Comparison of ENCODE assay signal across 9 mouse cellular contexts in the genomic region with DNA sequence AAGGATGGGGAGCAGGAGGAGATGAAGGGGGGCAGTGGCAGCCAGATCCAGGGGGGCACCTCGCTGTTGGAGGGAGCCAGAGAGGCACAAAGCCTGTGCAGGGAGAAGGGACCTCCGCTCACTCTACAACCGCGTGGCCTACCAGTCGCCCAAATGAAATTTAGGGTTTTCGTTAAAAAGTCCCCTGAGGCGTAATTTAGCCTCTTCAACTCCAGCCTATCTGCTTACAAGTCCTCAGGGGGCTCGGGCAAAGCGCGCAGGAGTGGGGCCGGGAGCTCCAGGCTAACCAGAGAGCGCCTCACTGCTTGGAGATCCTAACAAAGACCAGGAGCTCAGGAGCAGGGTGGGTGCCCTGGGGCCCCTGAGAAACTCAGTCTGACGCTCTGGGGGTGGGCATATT. TPM values are rescaled to one million over a fixed set of nuclear protein-coding genes. Genes with fewer than 3 reads are reported as not detected.
DNase-seq lines count a peak whose midpoint lies in the region; ATAC-seq and TF ChIP-seq lines count a peak whose summit lies in the region.
"Had no signal": no experiment of that assay in that cellular context is flagged by ENCODE, and none has a peak within 500 bp of the region (broad histone marks: within the 10 kb centered on the region; RNA-seq: fewer than 3 reads in every experiment).

No protein-coding gene starts in this region.

- H3K9me3 ChIP-seq in heart, postnatal 0 days (replicated peaks; ENCODE audit: control insufficient read depth, low read length), result no peaks in the 10 kb centered on the region
- no peaks in the 10 kb centered on the region for H3K9me3 ChIP-seq in liver, embryonic 15.5 days (replicated peaks)

- peak overlapping the region; percentile 32; the same call in 1 of the 2 replicates for H3K27ac ChIP-seq in left cerebral cortex, adult 2 months
- H3K27ac ChIP-seq in cortical plate, adult 2 months (ENCODE audit: insufficient read depth, low read length), result no peak overlapping the region
- H3K27ac ChIP-seq in heart, postnatal 0 days (ENCODE audit: low read depth), result peak overlapping the region; percentile 74
- H3K27ac ChIP-seq in liver, embryonic 15.5 days (replicated peaks), result no peak overlapping the region

- H3K9ac ChIP-seq in heart, postnatal 0 days (replicated peaks; ENCODE audit: low read depth, low read length), result no peak overlapping the region
- H3K9ac ChIP-seq in liver, embryonic 15.5 days, result peak overlapping the region; percentile 18; the same call in 1 of the 2 replicates

- no peak for TF ChIP-seq EP300 in heart, postnatal 0 days (IDR thresholded peaks at IDR 0.05; ENCODE audit: low read depth)

- H3K4me1 ChIP-seq in cortical plate, adult 2 months (ENCODE audit: control insufficient read depth, insufficient read depth, low read length), result no peaks in the 10 kb centered on the region
- peaks cover 12% of the 10 kb centered on the region for H3K4me1 ChIP-seq in heart, postnatal 0 days (ENCODE audit: control insufficient read depth, insufficient read depth)
- peaks cover 17% of the 10 kb centered on the region for H3K4me1 ChIP-seq in liver, embryonic 15.5 days (replicated peaks)

- H3K4me3 ChIP-seq in left cerebral cortex, adult 2 months, result peak overlapping the region; percentile 53; the same call in 1 of the 2 replicates
- H3K4me3 ChIP-seq in cortical plate, adult 2 months (ENCODE audit: insufficient read depth, low read length), result peak overlapping the region; percentile 23; the same call in 1 of the 2 replicates
- peak overlapping the region; percentile 42; the same call in 1 of the 2 replicates for H3K4me3 ChIP-seq in heart, postnatal 0 days (ENCODE audit: low read depth, low read length)
- peak overlapping the region; percentile 46; the same call in 1 of the 2 replicates for H3K4me3 ChIP-seq in liver, embryonic 15.5 days (replicated peaks)

- ATAC-seq in heart, postnatal 0 days (ENCODE audit: insufficient read depth, low read depth), result no peak; the same call in none of the 2 replicates
- ATAC-seq in liver, embryonic 15.5 days (ENCODE audit: insufficient read depth), result no peak

- 27% methylated on average over 13 of the region's 13 CpGs for whole genome bisulfite sequencing in heart, postnatal 0 days
- WGBS in liver, embryonic 15.5 days (ENCODE audit: insufficient replicate concordance), result 20% methylated on average over 13 of the region's 13 CpGs

- DNase-seq in left cerebral cortex, adult 2 months (ENCODE audit: extremely low spot score in 1 of 2, low spot score in 2 of 2), result no peak
- no peak for DNase-seq in left cerebral cortex, adult 11 months (ENCODE audit: low spot score)
- no peak for DNase-seq in heart, postnatal 0 days (ENCODE audit: low spot score)
- DNase-seq in thymus, postnatal 0 days (ENCODE audit: low spot score), result peak; percentile 7
- DNase-seq in gastrocnemius, postnatal 14 days, result no peak
- DNase-seq in gastrocnemius, postnatal 4 days (ENCODE audit: low spot score in 2 of 2), result no peak

- H3K36me3 ChIP-seq in heart, postnatal 0 days (replicated peaks; ENCODE audit: control insufficient read depth, insufficient read depth, low read length), result no peaks in the 10 kb centered on the region
- H3K36me3 ChIP-seq in liver, embryonic 15.5 days (replicated peaks), result no peaks in the 10 kb centered on the region

- TF ChIP-seq POLR2A in cortical plate, adult 2 months (IDR thresholded peaks at IDR 0.05; ENCODE audit: extremely low read depth, insufficient read depth, low read length), result no peak

- H3K4me2 ChIP-seq in heart, postnatal 0 days (ENCODE audit: low read depth, low read length), result peak overlapping the region; percentile 65
- H3K4me2 ChIP-seq in liver, embryonic 15.5 days, result peak overlapping the region; percentile 76

- intact Hi-C loops in left cerebral cortex, adult 2 months (cut with DNase I), result loop anchor here (1.0 to 10.0 kb wide), 7 partner anchors 85 to 541 kb away; no protein-coding TSS in a partner anchor
- intact Hi-C loops in gastrocnemius, postnatal 14 days (cut with DNase I; ENCODE audit: low total_unique reads), result loop anchor here (5.0 kb wide), 1 partner anchor 495 kb away; no protein-coding TSS in a partner anchor

- no peaks in the 10 kb centered on the region for H3K27me3 ChIP-seq in heart, postnatal 0 days (ENCODE audit: control insufficient read depth, insufficient read depth, low read length)
- peaks cover 32% of the 10 kb centered on the region for H3K27me3 ChIP-seq in liver, embryonic 15.5 days

- no peak for TF ChIP-seq CTCF in left cerebral cortex, adult 2 months (IDR thresholded peaks at IDR 0.05)
- no peak for TF ChIP-seq CTCF in cortical plate, adult 2 months (IDR thresholded peaks at IDR 0.05; ENCODE audit: extremely low read depth, insufficient read depth, low read length)
- no peak for TF ChIP-seq CTCF in heart, postnatal 0 days (IDR thresholded peaks at IDR 0.05; ENCODE audit: low read depth)

RNA-seq across cellular contexts. Expression of gene Mgst2, which starts 41.8 kb away (rescaled TPM):
- not detected for total RNA-seq in left cerebral cortex, adult 2 months (2021)
- polyA plus RNA-seq in cortical plate, adult 2 months (2012; rRNA removed), result 0.13 and 0.40 TPM in 2 replicates
- total RNA-seq in heart, postnatal 0 days (2014; rRNA removed; ENCODE audit: low replicate concordance), result 3.2 and 16.5 TPM in 2 replicates
- 8.7 and 9.4 TPM in 2 replicates for polyA plus RNA-seq in heart, postnatal 0 days (2015; fragmentation: Nextera tagmentation; extraction: Ambion mirVana)
- 20.8 and 24.4 TPM in 2 replicates for polyA plus RNA-seq in liver, embryonic 15.5 days (2015; fragmentation: Nextera tagmentation; extraction: Ambion mirVana)
- polyA plus RNA-seq in thymus, postnatal 0 days (2015; fragmentation: Nextera tagmentation; extraction: Ambion mirVana), result 153 and 179 TPM in 2 replicates
- total RNA-seq in gastrocnemius, postnatal 14 days (2021), result under 1 TPM; 0.33 to 0.49 TPM
- 1 to 10 TPM; 2.0 to 2.2 TPM for total RNA-seq in gastrocnemius, postnatal 4 days (2021)
- total RNA-seq: left cerebral cortex, adult 18-20 months had no signal

Comparison
In these comparisons a context has a peak if more than half of its experiments do, and no peak if none do; other contexts are left out.
1. H3K27ac ChIP-seq: peak in left cerebral cortex, adult 2 months (single experiment) and heart, postnatal 0 days (single experiment); none in cortical plate, adult 2 months (single experiment) and liver, embryonic 15.5 days (single experiment).
2. Peak in every context shown above with its lines, with median percentiles within 50 percentile points of each other: H3K4me3 ChIP-seq.